Mouse (Mus musculus) colon, adult 2 months (tissue): ENCODE data around the gene Olfr575. TPM values are rescaled to one million over a fixed set of nuclear protein-coding genes. Genes with fewer than 3 reads are reported as not detected.

Source experiments
- polyA plus RNA-seq: library from polyadenylated mRNA; depleted of rRNA; stranded (reverse); fragments of >200 nt; gene quantifications from 2 replicates; pipeline ENCODE4 v1.2.3, GENCODE M21; 2012; rRNA removed

The Olfr575 gene
- polyA plus RNA-seq, result not detected in 2 replicates

DNA sequence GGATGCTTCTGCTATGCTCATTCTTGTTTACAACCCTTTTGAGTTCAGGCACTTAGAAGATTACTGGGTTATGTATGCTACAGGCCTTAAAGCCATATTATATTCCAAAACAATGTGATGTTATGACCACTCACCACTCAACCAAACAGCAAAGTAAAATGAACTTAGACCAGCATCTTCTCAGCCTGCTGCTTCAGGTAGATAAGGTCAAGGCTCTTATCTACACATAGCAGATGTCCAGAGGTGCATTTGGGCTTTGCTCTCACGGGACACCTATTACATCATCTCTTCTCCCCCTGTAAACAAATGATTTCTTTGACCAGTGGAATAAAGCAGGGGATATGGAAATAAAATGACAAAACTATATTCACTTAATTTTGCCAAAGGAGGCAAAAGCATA lies at the start of gene Olfr575:
Gene Olfr575 (minus strand): TSS at position 183 of the 400 bp plus-strand sequence.

DNA sequence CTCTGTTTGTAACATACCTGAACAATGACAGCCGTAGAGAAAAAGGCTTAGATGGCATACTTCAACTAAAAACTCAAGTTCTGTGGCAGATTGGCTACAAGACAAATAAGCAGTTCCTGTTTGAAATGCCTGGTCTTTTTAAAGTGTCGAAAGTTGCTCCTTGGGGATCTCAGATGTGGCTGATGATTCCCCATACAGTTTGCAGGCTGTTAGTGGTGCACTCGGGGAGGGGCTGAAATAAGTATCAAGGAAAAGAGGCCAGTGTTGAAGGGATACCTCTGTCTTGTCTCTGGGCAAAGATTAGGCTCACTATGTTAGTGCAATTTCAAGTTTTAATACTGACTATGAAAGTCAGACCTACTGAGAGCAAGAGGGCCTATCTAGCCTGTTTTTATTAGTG lies 30.6 kb upstream of the Olfr575 start, which contains the start of gene Olfr578:
Gene Olfr578 (minus strand): TSS at position 101 of the 400 bp plus-strand sequence.

DNA sequence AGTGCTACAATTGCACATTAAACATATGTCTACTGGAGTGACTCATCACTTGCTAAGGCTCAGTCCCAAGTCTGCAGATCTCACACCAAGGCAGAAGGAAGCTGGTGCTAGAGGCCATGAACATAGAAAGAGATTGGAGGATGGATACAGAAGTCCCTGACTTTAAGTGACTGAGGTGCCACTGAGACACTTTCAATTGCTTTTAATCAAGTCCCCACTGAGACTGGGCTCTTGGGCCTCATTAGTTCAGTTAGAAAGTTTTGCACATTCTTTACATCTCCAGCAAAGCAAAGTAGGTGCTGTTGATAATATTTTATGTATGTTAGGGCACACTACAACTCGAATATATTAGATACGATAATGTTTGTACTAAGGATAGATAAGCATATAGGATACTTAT lies 17.3 kb upstream of the Olfr575 start, which contains the start of gene Olfr577:
Gene Olfr577 (minus strand): TSS at position 101 of the 400 bp plus-strand sequence.

DNA sequence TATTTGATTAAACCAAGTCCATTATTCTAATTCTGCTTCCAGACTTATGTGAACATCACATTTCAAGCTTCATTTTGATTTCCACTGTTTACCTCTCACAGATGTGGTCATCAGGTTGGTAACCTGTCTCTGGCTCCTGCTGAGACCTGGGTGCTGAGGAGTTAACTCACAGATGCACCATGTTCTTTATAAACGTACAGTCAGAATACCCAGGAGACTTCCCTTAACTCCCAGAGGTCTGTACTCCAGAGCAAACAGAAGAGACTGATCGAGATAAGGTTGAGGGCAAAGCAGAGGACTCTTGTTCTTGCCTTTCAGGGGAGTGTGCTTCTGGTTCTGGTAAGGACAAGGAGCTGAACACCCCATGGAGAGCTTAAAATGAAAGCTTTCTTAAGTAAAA lies 3.8 kb upstream of the Olfr575 start, which contains the start of gene Olfr576:
Gene Olfr576 (plus strand): TSS at position 301 of the 400 bp plus-strand sequence.

DNA sequence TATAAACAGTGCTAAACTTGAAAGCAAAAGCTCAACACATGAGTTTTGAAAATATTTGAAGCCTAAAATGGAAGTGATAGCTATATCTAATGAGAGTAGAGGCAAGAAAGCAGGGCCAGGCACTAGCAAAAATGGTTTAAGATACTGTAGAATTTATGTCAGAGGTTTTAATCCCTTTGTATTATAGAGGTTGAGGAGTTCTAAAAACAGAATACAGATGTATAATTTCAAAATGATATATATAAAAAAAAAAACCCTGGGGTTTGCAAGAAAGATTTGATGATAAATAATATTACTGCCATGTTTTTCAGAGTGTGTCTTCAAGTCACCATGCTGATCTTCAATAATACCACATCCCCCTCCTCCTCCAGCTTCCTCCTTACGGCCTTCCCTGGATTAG lies 10.4 kb downstream of the Olfr575 start, which contains the start of gene Olfr574:
Gene Olfr574 (plus strand): TSS at position 301 of the 400 bp plus-strand sequence.

DNA sequence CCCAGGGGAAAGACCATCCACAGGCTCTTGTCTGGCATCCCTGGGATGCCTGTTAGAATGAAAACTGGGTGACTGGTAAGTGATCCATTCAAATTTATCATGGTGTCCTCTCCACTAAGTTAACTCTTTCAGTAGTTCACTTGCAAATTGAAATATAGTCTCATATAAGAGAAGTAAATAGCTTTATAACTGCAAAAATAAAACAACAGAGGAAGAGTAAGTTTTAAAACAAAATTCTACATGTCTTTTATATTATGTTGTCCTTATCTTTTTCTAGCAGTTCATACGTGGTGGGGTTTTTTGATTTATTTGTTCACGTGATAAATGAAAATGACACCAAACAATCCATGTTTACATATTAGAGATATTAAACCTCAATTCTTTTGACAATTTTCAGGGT lies 16.1 kb downstream of the Olfr575 start, which contains the start of gene Olfr573-ps1:
Gene Olfr573-ps1 (minus strand): TSS at position 101 of the 400 bp plus-strand sequence.

DNA sequence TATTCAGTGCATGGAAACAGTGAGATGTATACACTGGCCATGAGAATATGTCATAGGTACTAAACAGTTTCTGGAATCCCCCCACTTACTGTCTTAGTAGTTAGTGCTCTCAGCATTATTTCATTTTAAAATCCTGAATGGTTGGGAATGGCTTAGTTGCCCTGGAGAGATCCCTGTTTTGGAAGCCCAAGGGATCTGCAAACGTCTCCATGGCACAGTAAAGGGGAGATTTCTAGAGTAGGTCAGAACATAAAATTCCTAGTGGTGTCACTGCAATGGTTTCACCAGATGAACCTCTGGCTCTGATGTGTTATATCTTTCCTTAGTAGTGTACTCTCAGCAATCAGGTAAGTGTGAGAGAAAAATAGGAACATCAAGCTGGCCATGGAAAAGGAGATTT lies 34.5 kb downstream of the Olfr575 start, which contains the start of gene Olfr572:
Gene Olfr572 (plus strand): TSS at position 301 of the 400 bp plus-strand sequence.

DNA sequence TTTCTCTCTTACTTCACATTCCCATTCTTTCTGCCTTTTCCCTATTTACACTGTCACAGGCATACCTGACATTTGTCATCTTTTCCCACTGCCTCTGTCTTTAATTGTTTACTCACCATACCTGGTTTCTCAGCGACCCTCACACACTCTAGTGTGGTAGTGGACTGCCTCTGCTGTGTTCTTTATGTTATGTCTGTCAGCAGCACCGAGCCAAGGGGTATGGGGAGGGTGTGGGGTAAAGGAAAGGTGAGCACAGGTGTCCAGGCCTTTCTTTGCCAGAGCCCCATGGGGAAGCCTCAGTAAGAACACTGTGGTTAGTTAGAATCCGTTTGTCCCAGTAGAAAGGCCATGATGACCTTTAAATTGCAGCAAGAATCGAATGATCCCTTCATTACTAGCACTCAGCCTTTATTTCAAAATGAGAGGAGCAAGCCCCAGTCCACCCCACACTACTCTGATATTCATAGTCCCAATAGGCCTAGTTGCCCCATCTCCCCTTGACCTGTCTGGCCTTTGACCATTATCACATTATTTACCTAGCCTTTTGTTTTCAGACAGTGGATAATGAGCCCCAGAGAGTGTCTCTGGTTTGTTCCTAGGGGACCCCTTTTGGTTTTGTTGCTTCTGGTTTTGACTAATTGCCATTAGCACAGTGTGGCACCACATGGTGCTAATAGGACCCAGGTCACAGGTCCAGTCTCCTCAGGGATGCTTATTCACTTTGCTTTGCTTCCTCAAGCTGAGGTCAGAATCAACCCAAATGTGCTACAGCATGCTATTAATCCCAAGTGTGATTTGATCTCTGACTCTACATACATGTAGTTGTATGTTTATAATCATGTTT lies 41.3 kb downstream of the Olfr575 start, which contains the start of gene Olfr571:
Gene Olfr571 (minus strand): TSS at position 505 of the 844 bp plus-strand sequence.

Other genes with a start within 250 kb of the Olfr575 start
- gene Olfr33, start 239.7 kb downstream of the Olfr575 start, polyA plus RNA-seq, result 0.12 and 0.20 TPM in 2 replicates
- not detected in 2 replicates for gene Olfr559, start 231.3 kb downstream of the Olfr575 start, polyA plus RNA-seq
- gene Olfr560, start 199.4 kb downstream of the Olfr575 start, polyA plus RNA-seq, result 0.14 and 0.16 TPM in 2 replicates
- gene Olfr78, start 199.3 kb downstream of the Olfr575 start, polyA plus RNA-seq, result 7.7 and 9.7 TPM in 2 replicates
- not detected in 2 replicates for gene Olfr561, start 187.6 kb downstream of the Olfr575 start, polyA plus RNA-seq
- gene Olfr564, start 155.3 kb downstream of the Olfr575 start, polyA plus RNA-seq, result not detected in 2 replicates
- gene Olfr566, start 100.0 kb downstream of the Olfr575 start, polyA plus RNA-seq, result not detected in 2 replicates
- not detected in 2 replicates for gene Olfr568, start 81.7 kb downstream of the Olfr575 start, polyA plus RNA-seq
- gene Olfr569, start 67.9 kb downstream of the Olfr575 start, polyA plus RNA-seq, result not detected in 2 replicates
- gene Olfr570, start 64.2 kb downstream of the Olfr575 start, polyA plus RNA-seq, result not detected in 2 replicates
- not detected in 2 replicates for gene Olfr571, start 41.2 kb downstream of the Olfr575 start, polyA plus RNA-seq
- gene Olfr572, start 34.4 kb downstream of the Olfr575 start, polyA plus RNA-seq, result not detected in 2 replicates
- gene Olfr573-ps1, start 16.2 kb downstream of the Olfr575 start, polyA plus RNA-seq, result not detected in 2 replicates
- gene Olfr574, start 10.3 kb downstream of the Olfr575 start, polyA plus RNA-seq, result not detected in 2 replicates
- not detected in 2 replicates for gene Olfr576, start 3.9 kb upstream of the Olfr575 start, polyA plus RNA-seq
- not detected in 2 replicates for gene Olfr577, start 17.2 kb upstream of the Olfr575 start, polyA plus RNA-seq
- gene Olfr578, start 30.5 kb upstream of the Olfr575 start, polyA plus RNA-seq, result not detected in 2 replicates
- gene Olfr582, start 79.2 kb upstream of the Olfr575 start, polyA plus RNA-seq, result not detected in 2 replicates
- gene Olfr583, start 92.5 kb upstream of the Olfr575 start, polyA plus RNA-seq, result not detected in 2 replicates
- gene Olfr584, start 123.1 kb upstream of the Olfr575 start, polyA plus RNA-seq, result not detected in 2 replicates
- not detected in 2 replicates for gene Olfr585, start 138.9 kb upstream of the Olfr575 start, polyA plus RNA-seq
- not detected in 2 replicates for gene Olfr586, start 166.9 kb upstream of the Olfr575 start, polyA plus RNA-seq
- gene Olfr588-ps1, start 182.1 kb upstream of the Olfr575 start, polyA plus RNA-seq, result not detected in 2 replicates
- gene Olfr589, start 197.6 kb upstream of the Olfr575 start, polyA plus RNA-seq, result not detected in 2 replicates
- gene Olfr591, start 219.6 kb upstream of the Olfr575 start, polyA plus RNA-seq, result not detected in 2 replicates
- not detected in 2 replicates for gene Olfr592, start 226.0 kb upstream of the Olfr575 start, polyA plus RNA-seq